ENCODE assay signal across 8 mouse cellular contexts in the genomic region with DNA sequence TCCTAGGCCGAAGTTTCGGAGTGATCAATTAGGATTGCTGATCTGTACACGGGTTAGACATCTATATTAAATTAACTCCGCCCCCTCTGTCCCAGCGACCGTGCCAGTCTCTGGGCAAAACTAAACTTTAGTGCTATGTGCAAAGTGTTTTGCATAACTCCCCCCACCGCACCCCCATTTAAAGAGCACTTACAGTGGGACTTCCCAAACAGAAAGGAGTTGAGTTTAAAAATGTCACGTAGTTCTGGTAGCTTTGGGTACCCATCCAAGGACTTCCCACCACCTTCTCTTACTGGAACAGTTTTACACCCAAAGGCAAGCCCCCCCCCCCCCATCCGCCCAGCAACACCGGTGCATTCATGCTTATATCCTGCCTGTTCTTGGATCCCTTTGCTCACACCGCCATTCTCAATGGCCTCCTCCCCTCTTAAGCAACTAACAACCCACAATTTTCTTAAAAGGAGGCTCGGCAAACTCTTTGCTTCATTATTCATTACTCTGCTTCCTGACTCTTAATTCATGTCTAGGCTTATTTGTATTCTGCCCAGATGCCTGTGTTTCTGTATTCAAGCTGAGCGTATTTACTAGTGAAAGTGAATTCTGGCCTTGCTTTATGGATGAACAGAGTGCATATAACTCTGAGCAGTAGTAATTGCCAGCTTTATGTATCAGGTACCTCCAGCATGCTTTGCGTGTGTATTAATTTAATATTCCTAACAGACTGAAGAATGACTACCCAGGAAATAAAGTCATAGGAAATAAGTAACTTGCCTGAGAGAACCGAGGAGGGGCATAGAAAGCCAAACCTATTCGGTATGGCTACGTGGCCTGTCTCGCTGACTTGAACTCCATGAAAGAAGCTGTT. TPM values are rescaled to one million over a fixed set of nuclear protein-coding genes. Genes with fewer than 3 reads are reported as not detected.
DNase-seq lines count a peak whose midpoint lies in the region; ATAC-seq and TF ChIP-seq lines count a peak whose summit lies in the region.

No protein-coding gene starts in this region.

- peak; percentile 15 for DNase-seq in layer of hippocampus, adult 11-12 months (ENCODE audit: low spot score)
- no peak for DNase-seq in layer of hippocampus, postnatal 14 days (ENCODE audit: low spot score in 2 of 2)
- DNase-seq in limb, embryonic 14.5 days (ENCODE audit: low spot score), result no peak
- DNase-seq in ovary, postnatal 14 days (ENCODE audit: low spot score), result no peak
- no peak for DNase-seq in gastrocnemius, postnatal 25 days

- H3K27ac ChIP-seq in bone marrow, adult 2 months (ENCODE audit: control insufficient read depth, insufficient read depth, low read depth, low read length, poor library complexity), result peak overlapping the region; percentile 93
- peak overlapping the region; percentile 99 for H3K27ac ChIP-seq in heart, embryonic 16.5 days (ENCODE audit: low read length)
- H3K27ac ChIP-seq in limb, embryonic 14.5 days (replicated peaks; ENCODE audit: low read depth, low read length), result peak overlapping the region; percentile 100
- H3K27ac ChIP-seq in neural tube, embryonic 12.5 days, result peak overlapping the region; percentile 60

- no peaks in the 10 kb centered on the region for H3K27me3 ChIP-seq in heart, embryonic 16.5 days (ENCODE audit: control insufficient read depth, insufficient read depth, low read length)
- no peaks in the 10 kb centered on the region for H3K27me3 ChIP-seq in limb, embryonic 14.5 days (ENCODE audit: control insufficient read depth, insufficient read depth, low read length)
- no peaks in the 10 kb centered on the region for H3K27me3 ChIP-seq in neural tube, embryonic 12.5 days (replicated peaks)

- peaks cover 1% of the 10 kb centered on the region; the same call in 1 of the 2 replicates for H3K4me1 ChIP-seq in bone marrow, adult 2 months (ENCODE audit: control insufficient read depth, insufficient read depth, low read length)
- H3K4me1 ChIP-seq in heart, embryonic 16.5 days (ENCODE audit: control insufficient read depth, insufficient read depth, low read length), result peaks cover 14% of the 10 kb centered on the region
- peaks cover 20% of the 10 kb centered on the region for H3K4me1 ChIP-seq in limb, embryonic 14.5 days (ENCODE audit: control insufficient read depth, insufficient read depth, low read length)
- peaks cover 17% of the 10 kb centered on the region for H3K4me1 ChIP-seq in neural tube, embryonic 12.5 days

- TF ChIP-seq CTCF in bone marrow, adult 2 months (IDR thresholded peaks at IDR 0.05; ENCODE audit: control insufficient read depth, insufficient read depth, low read length), result no peak

- no peak for TF ChIP-seq POLR2A in bone marrow, adult 2 months (IDR thresholded peaks at IDR 0.05; ENCODE audit: borderline replicate concordance, control insufficient read depth, low read depth, low read length)
- TF ChIP-seq POLR2A in limb, embryonic 14.5 days (IDR thresholded peaks at IDR 0.05; ENCODE audit: borderline replicate concordance, extremely low read depth, insufficient read depth, insufficient read length), result no peak

- H3K9ac ChIP-seq in heart, embryonic 16.5 days (ENCODE audit: low read length), result peak overlapping the region; percentile 83
- peak overlapping the region; percentile 100 for H3K9ac ChIP-seq in limb, embryonic 14.5 days (ENCODE audit: low read depth, low read length, severe bottlenecking)
- peak overlapping the region; percentile 99 for H3K9ac ChIP-seq in neural tube, embryonic 12.5 days

- H3K36me3 ChIP-seq in heart, embryonic 16.5 days (ENCODE audit: control insufficient read depth, insufficient read depth), result no peaks in the 10 kb centered on the region
- H3K36me3 ChIP-seq in limb, embryonic 14.5 days (ENCODE audit: control insufficient read depth, insufficient read depth, low read length), result no peaks in the 10 kb centered on the region
- H3K36me3 ChIP-seq in neural tube, embryonic 12.5 days, result no peaks in the 10 kb centered on the region

- no peaks in the 10 kb centered on the region for H3K9me3 ChIP-seq in heart, embryonic 16.5 days (replicated peaks; ENCODE audit: control insufficient read depth, low read length)
- no peaks in the 10 kb centered on the region for H3K9me3 ChIP-seq in limb, embryonic 14.5 days (ENCODE audit: control insufficient read depth, low read length)
- H3K9me3 ChIP-seq in neural tube, embryonic 12.5 days, result no peaks in the 10 kb centered on the region

- WGBS in bone marrow, adult 2 months, result 22% methylated on average over 18 of the region's 18 CpGs
- WGBS in heart, embryonic 16.5 days, result 26% methylated on average over 18 of the region's 18 CpGs
- WGBS in limb, embryonic 14.5 days, result 25% methylated on average over 18 of the region's 18 CpGs
- WGBS in neural tube, embryonic 12.5 days, result 26% methylated on average over 18 of the region's 18 CpGs

- H3K4me3 ChIP-seq in bone marrow, adult 2 months (replicated peaks; ENCODE audit: control insufficient read depth, low read depth, low read length), result peak overlapping the region; percentile 82
- peak overlapping the region; percentile 90 for H3K4me3 ChIP-seq in heart, embryonic 16.5 days (ENCODE audit: low read length)
- peak overlapping the region; percentile 91 for H3K4me3 ChIP-seq in limb, embryonic 14.5 days (replicated peaks; ENCODE audit: low read length)
- peak overlapping the region; percentile 99 for H3K4me3 ChIP-seq in neural tube, embryonic 12.5 days

- peak overlapping the region; percentile 72 for H3K4me2 ChIP-seq in heart, embryonic 16.5 days (ENCODE audit: low read depth, low read length)
- H3K4me2 ChIP-seq in limb, embryonic 14.5 days (replicated peaks; ENCODE audit: low read depth, low read length, severe bottlenecking), result peak overlapping the region; percentile 47
- peak overlapping the region; percentile 71 for H3K4me2 ChIP-seq in neural tube, embryonic 12.5 days (replicated peaks)

- ATAC-seq in heart, embryonic 16.5 days (replicated peaks; ENCODE audit: extremely low read depth, insufficient read depth, low FRiP score), result peak; percentile 61
- peak; percentile 39; the same call in 1 of the 2 replicates for ATAC-seq in limb, embryonic 14.5 days (ENCODE audit: low FRiP score, low read depth)
- peak; percentile 15 for ATAC-seq in neural tube, embryonic 12.5 days (ENCODE audit: low FRiP score, low read depth)

RNA-seq across cellular contexts. Expression of a gene that starts 38.4 kb away (rescaled TPM):
- 100 to 1,000 TPM in 1 of 2 experiments, 10 to 100 TPM in 1; 91.8 to 102 TPM for total RNA-seq in layer of hippocampus, postnatal 14 days (2021)
- 2.0 and 4.0 TPM in 2 replicates for polyA plus RNA-seq in bone marrow, adult 2 months (2011; ENCODE audit: insufficient read depth, insufficient read length, low replicate concordance, missing spikeins)
- polyA plus RNA-seq in heart, embryonic 16.5 days (2015; fragmentation: Nextera tagmentation; extraction: Ambion mirVana), result 17.0 and 18.5 TPM in 2 replicates
- polyA plus RNA-seq in limb, embryonic 14.5 days (2012; rRNA removed), result 35.6 and 39.7 TPM in 2 replicates
- polyA plus RNA-seq in limb, embryonic 14.5 days (2014; fragmentation: Nextera tagmentation; extraction: Ambion mirVana), result 53.7 and 61.9 TPM in 2 replicates
- 65.1 and 65.5 TPM in 2 replicates for polyA plus RNA-seq in neural tube, embryonic 12.5 days (2016; fragmentation: Nextera tagmentation; extraction: Ambion mirVana)
- total RNA-seq in gastrocnemius, postnatal 25 days (2021), result 1 to 10 TPM; 5.7 to 6.5 TPM
